In genomic region chr6:73228408-73228807, GRCm38 (mm10) we compare ENCODE assay signal across 9 mouse cellular contexts. TPM values are rescaled to one million over a fixed set of nuclear protein-coding genes. Genes with fewer than 3 reads are reported as not detected.
DNase-seq lines count a peak whose midpoint lies in the region; ATAC-seq lines count a peak whose summit lies in the region.
"Had no signal": no experiment of that assay in that cellular context is flagged by ENCODE, and none has a peak within 500 bp of the region (broad histone marks: within the 10 kb centered on the region; RNA-seq: fewer than 3 reads in every experiment).

No protein-coding gene starts in this region.

- no peak overlapping the region for H3K27ac ChIP-seq in forebrain, embryonic 16.5 days (ENCODE audit: low read length)

- intact Hi-C loops in heart, postnatal 10 days (cut with DNase I): loop anchor here (2.0 to 10.0 kb wide), 5 partner anchors 76 to 444 kb away; partner anchors contain the start of gene Tcf7l1

- no peaks in the 10 kb centered on the region for H3K27me3 ChIP-seq in forebrain, embryonic 16.5 days (replicated peaks; ENCODE audit: control insufficient read depth, insufficient read depth, low read length)

- H3K4me3 ChIP-seq in forebrain, embryonic 16.5 days (replicated peaks; ENCODE audit: low read length): no peak overlapping the region

- peak; percentile 24 for DNase-seq in adrenal gland, postnatal 14 days
- no peak for DNase-seq in adrenal gland, adult (ENCODE audit: inconsistent age in 2 of 2, low spot score in 1 of 2)
- peak; percentile 67 for DNase-seq in embryo, embryonic 10.5 days (ENCODE audit: low spot score)
- DNase-seq in heart, postnatal 10 days: peak; percentile 51 to 56
- DNase-seq in lung, postnatal 25 days (ENCODE audit: low spot score): peak; percentile 16
- no peak for DNase-seq in layer of hippocampus, adult 9-10 months (ENCODE audit: low spot score)
- DNase-seq in cerebellum, postnatal 25 days: no peak
- DNase-seq: cerebellum, adult 11-12 months had no signal

- 64% methylated on average over 4 of the region's 4 CpGs for WGBS in forebrain, embryonic 16.5 days

- no peaks in the 10 kb centered on the region for H3K9me3 ChIP-seq in forebrain, embryonic 16.5 days (ENCODE audit: control insufficient read depth, low read length)

- H3K4me2 ChIP-seq in forebrain, embryonic 16.5 days (ENCODE audit: low read length): no peak overlapping the region

- H3K36me3 ChIP-seq in forebrain, embryonic 16.5 days (ENCODE audit: control insufficient read depth, insufficient read depth): no peaks in the 10 kb centered on the region

- ATAC-seq in forebrain, embryonic 16.5 days: no peak

- no peaks in the 10 kb centered on the region for H3K4me1 ChIP-seq in forebrain, embryonic 16.5 days (replicated peaks; ENCODE audit: control insufficient read depth, insufficient read depth, low read length)

- no peak overlapping the region for H3K9ac ChIP-seq in forebrain, embryonic 16.5 days (replicated peaks; ENCODE audit: low read depth, low read length)

RNA-seq across cellular contexts. Expression of gene Dnah6, which starts 7.0 kb away (rescaled TPM):
- 0.07 and 0.08 TPM in 2 replicates for total RNA-seq in adrenal gland, postnatal 14 days (2021)
- total RNA-seq in heart, postnatal 10 days (2021): under 1 TPM; 0.41 to 0.50 TPM
- 0.20 and 0.23 TPM in 2 replicates for polyA plus RNA-seq in forebrain, embryonic 16.5 days (2015; fragmentation: Nextera tagmentation; extraction: Ambion mirVana)

RNA-seq across cellular contexts. Expression of gene Suclg1, which starts 19.8 kb away (rescaled TPM):
- 777 and 832 TPM in 2 replicates for total RNA-seq in adrenal gland, postnatal 14 days (2021)
- 100 to 1,000 TPM; 501 to 522 TPM for total RNA-seq in heart, postnatal 10 days (2021)
- 132 and 134 TPM in 2 replicates for polyA plus RNA-seq in forebrain, embryonic 16.5 days (2015; fragmentation: Nextera tagmentation; extraction: Ambion mirVana)

Comparison
In these comparisons a context has a peak if more than half of its experiments do, and no peak if none do; other contexts are left out.
1. DNase-seq: peak in adrenal gland, postnatal 14 days (single experiment), embryo, embryonic 10.5 days (single experiment), heart, postnatal 10 days (2 of 2) and lung, postnatal 25 days (single experiment); none in adrenal gland, adult (0 of 2), layer of hippocampus, adult 9-10 months (single experiment) and cerebellum, postnatal 25 days (0 of 2).